Mouse (Mus musculus) lung, embryonic 14.5 days (tissue): ENCODE results near the gene Slco3a1. TPM values are rescaled to one million over a fixed set of nuclear protein-coding genes. Genes with fewer than 3 reads are reported as not detected.

ENCODE experiments used
- ATAC-seq: fragments of 200-750 bp; cut with Nextera tagmentation; 2 replicates; pipeline ENCODE4 v1.8.0; 2017; ENCODE audit warnings: mild to moderate bottlenecking, moderate TSS enrichment, moderate library complexity; ENCODE audit not compliant: insufficient read depth
- DNase-seq: peaks from one replicate; pipeline ENCODE4 v3.0.0-alpha.2; 2015
- H3K27ac ChIP-seq: fragments of 300-500 bp; sonication (generic); 2 replicates; pipeline ENCODE4 v1.5.1; 2014; ENCODE audit warnings: low read depth, mild to moderate bottlenecking, moderate library complexity
- H3K27me3 ChIP-seq: fragments of 300-500 bp; sonication (generic); 2 replicates; pipeline ENCODE4 v1.6.1; 2014; ENCODE audit warnings: low read length, control low read depth; ENCODE audit not compliant: insufficient read depth
- H3K36me3 ChIP-seq: fragments of 300-500 bp; sonication (generic); 2 replicates; pipeline ENCODE4 v1.6.1; 2014; ENCODE audit warnings: control low read depth; ENCODE audit not compliant: insufficient read depth
- H3K4me1 ChIP-seq: fragments of 300-500 bp; sonication (generic); 2 replicates; pipeline ENCODE4 v1.6.1; 2014; ENCODE audit warnings: antibody characterized with exemption, control low read depth; ENCODE audit not compliant: insufficient read depth
- H3K4me2 ChIP-seq: fragments of 300-500 bp; sonication (generic); 2 replicates; pipeline ENCODE4 v1.6.1; 2014; ENCODE audit warnings: mild to moderate bottlenecking
- H3K4me3 ChIP-seq: fragments of 300-500 bp; sonication (generic); 2 replicates; pipeline ENCODE4 v1.5.1; 2014; ENCODE audit warnings: low read depth, low read length
- H3K9ac ChIP-seq: fragments of 300-500 bp; sonication (generic); 2 replicates; pipeline ENCODE4 v1.6.1; 2014
- H3K9me3 ChIP-seq: fragments of 300-500 bp; sonication (generic); 2 replicates; pipeline ENCODE4 v1.6.1; 2016; ENCODE audit warnings: low read depth, low read length, control low read depth
- CTCF ChIP-seq: IDR thresholded peaks from 2 replicates; pipeline ENCODE4 v1.5.1; 2016; ENCODE audit warnings: antibody characterized with exemption, low read depth
- WGBS: fragments of 180-500 bp; shearing (Covaris S2); extraction: QIAGEN DNeasy Blood & Tissue Kit; methylation state at CpG from one replicate; pipeline ENCODE4 v1.1.7; 2014; 5-methylcytosine and 5-hydroxymethylcytosine counted together
- polyA plus RNA-seq: library from polyadenylated mRNA; unstranded; fragments of >200 nt; fragmentation: Nextera tagmentation; extraction: Ambion mirVana; gene quantifications from 2 replicates; pipeline ENCODE4 v1.2.1, GENCODE M21; 2014

Slco3a1 gene
- polyA plus RNA-seq, 1 experiment from 2014 or later: 4.2 TPM

DNA sequence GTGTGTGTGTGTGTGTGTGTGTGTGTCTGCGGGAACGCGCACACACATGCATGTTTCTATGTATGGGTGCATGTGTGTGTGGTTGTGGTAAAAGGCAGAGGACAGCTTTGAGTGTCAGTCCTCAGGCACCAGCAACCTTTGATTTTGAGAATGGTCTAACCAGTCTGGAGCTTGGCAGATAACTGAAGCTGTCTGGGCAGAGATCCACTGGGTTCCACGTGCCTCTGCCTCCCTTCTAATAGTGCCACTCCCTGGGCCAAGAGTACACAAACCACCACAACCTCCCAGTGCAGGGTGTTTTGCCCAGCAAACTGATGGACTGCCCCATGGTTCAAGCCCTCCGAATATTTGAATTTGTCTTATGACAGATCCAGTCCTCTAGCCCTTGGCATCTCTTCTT, 55.1 kb downstream of the Slco3a1 start:
- H3K4me1 ChIP-seq: no peaks in the 10 kb centered on the region
- no peak for ATAC-seq
- WGBS: 92% methylated on average over 5 of the region's 5 CpGs

DNA sequence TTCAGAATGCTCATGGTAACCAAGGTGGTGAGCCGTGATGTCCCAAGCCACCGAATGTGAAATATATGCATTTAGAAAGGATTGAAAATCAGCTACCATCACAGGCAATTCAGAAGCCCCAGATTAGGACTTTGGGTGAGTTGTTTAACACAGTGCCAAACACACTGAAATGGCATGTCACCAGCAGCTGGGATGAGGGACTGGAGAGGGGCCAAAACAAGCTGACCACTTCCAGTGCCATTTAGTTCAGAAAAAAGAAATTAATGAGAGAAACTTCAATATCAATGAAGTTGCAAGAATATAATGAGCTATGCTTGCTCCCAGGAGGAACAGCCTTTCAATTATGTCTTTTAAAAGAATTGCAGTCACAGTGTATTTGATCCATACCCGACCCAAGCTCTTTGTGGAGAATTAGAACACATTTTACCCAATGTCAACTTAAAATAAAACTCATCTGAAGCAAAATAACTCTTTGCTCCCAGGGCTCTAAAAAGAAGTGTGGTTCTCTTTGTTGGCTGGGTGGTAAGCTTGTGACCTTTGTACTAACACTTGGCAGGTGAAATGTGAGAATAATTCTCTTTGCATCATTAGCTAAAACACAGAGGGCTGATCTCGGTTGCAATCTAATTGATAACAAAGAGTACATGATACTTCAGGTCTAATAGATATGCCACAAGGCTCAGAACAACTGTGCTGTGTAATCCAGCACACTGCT, 56.2 kb downstream of the Slco3a1 start:
- no peak overlapping the region for H3K27ac ChIP-seq
- ATAC-seq: no peak
- no peak for DNase-seq
- no peaks in the 10 kb centered on the region for H3K36me3 ChIP-seq
- H3K9me3 ChIP-seq: no peaks in the 10 kb centered on the region
- no peaks in the 10 kb centered on the region for H3K27me3 ChIP-seq
- no peak overlapping the region for H3K4me2 ChIP-seq
- no peaks in the 10 kb centered on the region for H3K4me1 ChIP-seq
- 75% methylated on average over 4 of the region's 4 CpGs for WGBS
- H3K9ac ChIP-seq: no peak overlapping the region
- H3K4me3 ChIP-seq: no peak overlapping the region
- no peak for TF ChIP-seq CTCF

More for the DNA sequence above, 55.1 kb downstream of the Slco3a1 start:
- no peak overlapping the region for H3K4me2 ChIP-seq
- no peaks in the 10 kb centered on the region for H3K9me3 ChIP-seq
- DNase-seq: no peak
- H3K4me3 ChIP-seq: no peak overlapping the region
- no peaks in the 10 kb centered on the region for H3K27me3 ChIP-seq
- H3K36me3 ChIP-seq: no peaks in the 10 kb centered on the region
- no peak overlapping the region for H3K27ac ChIP-seq
- no peak for TF ChIP-seq CTCF
- no peak overlapping the region for H3K9ac ChIP-seq

DNA sequence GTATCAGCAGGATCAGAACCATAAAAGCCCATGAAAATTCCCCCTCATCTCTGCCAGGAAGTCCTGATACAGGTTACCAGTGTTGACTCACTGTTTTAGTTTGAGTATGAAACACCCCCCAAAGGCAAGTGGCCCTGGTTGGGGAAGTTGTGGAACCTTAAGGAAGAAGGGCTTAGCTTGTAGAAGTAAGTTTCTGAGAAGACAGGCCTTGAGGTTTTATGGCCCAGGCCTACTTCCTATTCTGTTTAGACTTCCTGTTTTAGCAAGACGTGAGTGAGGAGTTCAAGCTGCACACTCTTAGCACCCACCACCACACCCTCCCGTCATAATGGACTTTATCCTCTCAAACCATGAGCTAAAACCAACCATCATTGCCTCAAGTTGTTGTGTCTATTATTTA, 57.4 kb downstream of the Slco3a1 start:
- no peak for DNase-seq
- no peak for TF ChIP-seq CTCF
- ATAC-seq: no peak
- Histone ChIP-seq H3K4me3 (no peak overlapping the region), H3K4me2 (no peak overlapping the region), H3K9me3 (no peaks in the 10 kb centered on the region), H3K36me3 (no peaks in the 10 kb centered on the region), H3K9ac (no peak overlapping the region), H3K4me1 (no peaks in the 10 kb centered on the region), H3K27ac (no peak overlapping the region), H3K27me3 (no peaks in the 10 kb centered on the region)
- WGBS: 64% methylated on average over 2 of the region's 2 CpGs

DNA sequence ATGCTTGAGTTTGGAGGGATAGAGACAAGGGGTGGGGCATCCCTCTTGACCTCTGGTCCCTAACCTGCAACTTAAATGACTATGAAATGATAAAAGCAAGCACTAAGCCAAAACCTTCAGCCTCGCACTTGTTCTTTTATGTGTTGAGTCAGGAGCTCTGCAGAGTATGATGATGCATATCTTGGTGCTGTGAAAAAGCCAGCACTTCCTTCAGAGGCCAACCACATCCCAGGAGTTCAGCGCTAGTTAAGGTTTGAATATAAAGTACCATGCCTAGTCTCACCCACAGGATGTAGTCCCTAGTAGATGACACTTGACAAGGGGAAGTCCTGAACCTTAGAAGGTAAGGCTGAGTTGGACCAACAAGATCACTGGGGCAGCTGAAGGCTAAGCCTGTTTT, 59.1 kb downstream of the Slco3a1 start:
- DNase-seq: no peak
- WGBS: 70% methylated on average over 2 of the region's 2 CpGs
- H3K4me1 ChIP-seq: no peaks in the 10 kb centered on the region

DNA sequence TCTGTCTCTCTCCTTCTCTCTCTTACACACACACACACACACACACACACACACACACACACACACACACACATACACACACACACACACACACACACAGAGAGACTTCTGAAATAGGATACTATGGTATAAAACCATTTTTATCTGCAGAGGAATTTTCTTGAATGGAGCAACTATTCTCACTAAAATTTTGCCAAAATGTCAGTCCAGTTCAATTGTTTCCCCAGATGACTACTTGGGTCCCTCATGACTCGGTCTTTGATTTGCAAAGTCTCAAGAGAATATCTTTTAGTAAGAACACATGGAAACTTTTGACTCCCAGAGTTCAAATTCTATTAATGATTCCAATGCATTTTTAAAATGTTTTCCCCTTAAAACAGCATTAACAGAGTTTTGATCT, 60.8 kb downstream of the Slco3a1 start:
- H3K4me3 ChIP-seq: no peak overlapping the region
- no peak overlapping the region for H3K9ac ChIP-seq
- no peak overlapping the region for H3K27ac ChIP-seq
- 76% methylated on average over 1 of the region's 1 CpGs for WGBS
- H3K27me3 ChIP-seq: no peaks in the 10 kb centered on the region
- no peaks in the 10 kb centered on the region for H3K9me3 ChIP-seq
- H3K36me3 ChIP-seq: no peaks in the 10 kb centered on the region
- no peak overlapping the region for H3K4me2 ChIP-seq
- H3K4me1 ChIP-seq: no peaks in the 10 kb centered on the region
- DNase-seq (no peak), ATAC-seq (no peak)
- TF ChIP-seq CTCF: no peak

More for the DNA sequence above, 59.1 kb downstream of the Slco3a1 start:
- Histone ChIP-seq H3K4me2 (no peak overlapping the region), H3K9ac (no peak overlapping the region), H3K27me3 (no peaks in the 10 kb centered on the region), H3K9me3 (no peaks in the 10 kb centered on the region), H3K4me3 (no peak overlapping the region), H3K36me3 (no peaks in the 10 kb centered on the region), H3K27ac (no peak overlapping the region)
- no peak for TF ChIP-seq CTCF
- ATAC-seq: no peak

DNA sequence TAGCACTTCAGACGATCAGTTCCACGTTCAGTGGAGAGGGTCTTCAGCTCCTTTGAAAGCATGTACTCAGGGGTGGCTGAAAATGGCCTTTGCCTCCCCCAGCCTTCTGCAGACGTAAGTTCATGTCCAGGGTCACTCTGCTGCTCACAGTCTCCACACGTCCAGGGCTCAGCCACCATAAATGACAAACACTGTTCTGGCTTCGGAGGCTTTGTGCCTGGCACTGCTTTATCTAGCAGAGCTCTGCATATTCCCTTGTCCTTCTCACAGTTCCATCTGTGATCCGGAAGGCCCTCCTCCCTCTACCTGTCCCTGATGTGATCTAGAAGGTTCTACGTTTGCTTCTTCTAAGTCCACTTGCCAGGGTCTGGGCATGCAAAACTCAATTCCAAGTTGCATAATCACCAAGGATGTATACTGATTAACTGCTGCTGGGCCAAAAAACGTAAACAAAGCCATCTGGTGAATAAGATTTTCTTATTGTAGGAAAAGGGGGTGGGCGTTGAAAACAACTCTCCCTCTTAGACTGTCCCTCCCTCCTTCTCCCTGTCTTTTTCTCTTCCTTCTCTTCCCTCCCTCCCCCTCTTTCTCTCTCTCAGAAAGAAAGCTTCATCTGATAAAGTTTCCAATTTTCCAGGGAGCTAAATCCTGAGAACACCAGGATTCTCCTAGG, 62.8 kb downstream of the Slco3a1 start:
- H3K9ac ChIP-seq: no peak overlapping the region
- H3K4me3 ChIP-seq: no peak overlapping the region
- no peak overlapping the region for H3K27ac ChIP-seq
- DNase-seq (peak; percentile 71), ATAC-seq (peak; percentile 80)
- no peaks in the 10 kb centered on the region for H3K4me1 ChIP-seq
- H3K36me3 ChIP-seq: no peaks in the 10 kb centered on the region
- no peaks in the 10 kb centered on the region for H3K9me3 ChIP-seq
- no peaks in the 10 kb centered on the region for H3K27me3 ChIP-seq
- no peak overlapping the region for H3K4me2 ChIP-seq
- no peak for TF ChIP-seq CTCF
- 54% methylated on average over 9 of the region's 9 CpGs for WGBS

DNA sequence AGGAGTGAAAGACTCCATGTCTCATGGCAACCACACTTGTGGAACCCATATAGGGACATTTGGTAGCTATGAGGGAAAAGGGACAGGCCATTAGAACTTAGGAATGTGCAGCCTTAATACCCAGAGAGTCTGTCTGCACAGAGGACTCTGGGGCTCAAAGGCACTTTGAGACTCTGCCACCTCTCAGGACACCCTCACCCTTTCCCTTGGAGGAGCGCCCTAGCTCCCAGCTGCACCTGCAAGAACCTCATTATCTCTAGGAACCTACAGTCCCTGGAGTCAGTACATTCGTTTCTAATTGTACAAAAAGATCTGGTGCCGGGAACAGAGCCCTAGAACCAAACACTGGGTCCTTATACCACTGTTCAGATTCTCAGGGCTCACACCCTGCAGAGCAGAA, 66.4 kb downstream of the Slco3a1 start:
- H3K4me1 ChIP-seq: no peaks in the 10 kb centered on the region
- no peak for DNase-seq
- 81% methylated on average over 3 of the region's 3 CpGs for WGBS
- H3K27me3 ChIP-seq: no peaks in the 10 kb centered on the region
- no peak overlapping the region for H3K9ac ChIP-seq
- no peaks in the 10 kb centered on the region for H3K36me3 ChIP-seq
- H3K9me3 ChIP-seq: no peaks in the 10 kb centered on the region
- ATAC-seq: no peak
- H3K4me3 ChIP-seq: no peak overlapping the region
- no peak overlapping the region for H3K27ac ChIP-seq
- TF ChIP-seq CTCF: no peak
- H3K4me2 ChIP-seq: no peak overlapping the region
